Mouse (Mus musculus) MEL (cell line): ENCODE results near the gene Vegfa.

Experiments used
- CTCF ChIP-seq, 3 experiments: IDR thresholded peaks in 2 of 3; conservative IDR thresholded peaks in 1 of 3; 2 replicates each; pipeline ENCODE4 v1.5.1; 2011 to 2012; ENCODE audit warnings: low read length in 3 of 3, low read depth in 2 of 3, mild to moderate bottlenecking in 2 of 3, improper control_type of control experiment in 1 of 3, inconsistent platforms in 1 of 3, mixed read lengths in 1 of 3, moderate library complexity in 1 of 3; ENCODE audit not compliant: control insufficient read depth in 1 of 3, insufficient read depth in 1 of 3, poor library complexity in 1 of 3, severe bottlenecking in 1 of 3
- ETS1 ChIP-seq: IDR thresholded peaks from 2 replicates; pipeline ENCODE4 v1.6.1; 2012; ENCODE audit warnings: low read depth, mild to moderate bottlenecking, inconsistent platforms, low read length, improper control_type of control experiment, moderate library complexity
- GABPA ChIP-seq: IDR thresholded peaks from 2 replicates; pipeline ENCODE4 v1.6.1; 2012; ENCODE audit warnings: low read depth, mild to moderate bottlenecking, inconsistent platforms, low read length, improper control_type of control experiment, moderate library complexity
- MAFK ChIP-seq: IDR thresholded peaks from 2 replicates; pipeline ENCODE4 v1.6.1; 2011; ENCODE audit warnings: low read depth, mild to moderate bottlenecking, low read length, improper control_type of control experiment, borderline replicate concordance
- MYB ChIP-seq: IDR thresholded peaks from 2 replicates; pipeline ENCODE4 v1.6.1; 2011; ENCODE audit warnings: mild to moderate bottlenecking, low read depth, low read length, improper control_type of control experiment
- POLR2A ChIP-seq, 2 experiments: IDR thresholded peaks; 2 replicates each; pipeline ENCODE4 v1.6.1; 2011 to 2012; ENCODE audit warnings: low read length in 2 of 2, mild to moderate bottlenecking in 2 of 2, control low read depth in 1 of 2, improper control_type of control experiment in 1 of 2, low read depth in 1 of 2, moderate library complexity in 1 of 2; ENCODE audit not compliant: control insufficient read depth in 1 of 2, insufficient read depth in 1 of 2, poor library complexity in 1 of 2
- RCOR1 ChIP-seq: IDR thresholded peaks from 2 replicates; pipeline ENCODE4 v1.6.1; 2012; ENCODE audit warnings: low read depth, mild to moderate bottlenecking, inconsistent platforms, low read length, improper control_type of control experiment
- USF1 ChIP-seq: IDR thresholded peaks from 2 replicates; pipeline ENCODE4 v1.6.1; 2014; ENCODE audit warnings: low read depth, mild to moderate bottlenecking, inconsistent platforms, low read length, improper control_type of control experiment, moderate library complexity
- ZMIZ1 ChIP-seq: IDR thresholded peaks from 2 replicates; pipeline ENCODE4 v1.6.1; 2012; ENCODE audit warnings: low read depth, mild to moderate bottlenecking, inconsistent platforms, low read length, improper control_type of control experiment, moderate library complexity
- ZNF384 ChIP-seq: IDR thresholded peaks from 2 replicates; pipeline ENCODE4 v1.6.1; 2012; ENCODE audit warnings: low read depth, mild to moderate bottlenecking, inconsistent platforms, low read length, improper control_type of control experiment

GRCm38 (mm10) chr17:46056288-46056687 is 24.1 kb upstream of the Vegfa start:
- TF ChIP-seq CTCF (IDR thresholded peaks at IDR 0.05 in 2 of 3, conservative IDR thresholded peaks at IDR 0.05 in 1 of 3; ENCODE audit: control insufficient read depth in 1 of 3, insufficient read depth in 1 of 3, low read depth in 2 of 3, low read length in 3 of 3, poor library complexity in 1 of 3, severe bottlenecking in 1 of 3) (no peak), MYB (no peak), RCOR1 (no peak), USF1 (no peak), ETS1 (no peak), ZNF384 (no peak), GABPA (no peak), POLR2A (IDR thresholded peaks at IDR 0.05; ENCODE audit: control insufficient read depth in 1 of 2, insufficient read depth in 1 of 2, low read depth in 1 of 2, low read length in 2 of 2, poor library complexity in 1 of 2) (no peak), ZMIZ1 (no peak), MAFK (no peak)
